Mouse (Mus musculus): ENCODE results near the gene Rps16. TPM values are rescaled to one million over a fixed set of nuclear protein-coding genes. Genes with fewer than 3 reads are reported as not detected.

Rps16 gene
- polyA plus RNA-seq, 1 experiment = 212 TPM

- Histone ChIP-seq H3K27me3 (ENCODE audit: control insufficient read depth) (no peaks in the 10 kb centered on the region), H3K4me1 (ENCODE audit: control insufficient read depth) (peaks cover 38% of the 10 kb centered on the region)
- TF ChIP-seq TAL1 (IDR thresholded peaks at IDR 0.05; ENCODE audit: low read length) = no peak
- TF ChIP-seq GATA1 (IDR thresholded peaks at IDR 0.05; ENCODE audit: low read length) = no peak
Observed at GRCm38 (mm10) chr7:28339213-28339917, 11.1 kb upstream of the Rps16 start.

GRCm38 (mm10) chr7:28341381-28341780 lies 9.1 kb upstream of the Rps16 start:
- H3K9me3 ChIP-seq (ENCODE audit: control insufficient read depth, low read length) = no peaks in the 10 kb centered on the region
- H3K36me3 ChIP-seq (ENCODE audit: control insufficient read depth) = peaks cover 3% of the 10 kb centered on the region
- peaks cover 31% of the 10 kb centered on the region for H3K4me1 ChIP-seq (ENCODE audit: control insufficient read depth)
- no peak for TF ChIP-seq TAL1 (IDR thresholded peaks at IDR 0.05; ENCODE audit: low read length)
- no peak for TF ChIP-seq GATA1 (IDR thresholded peaks at IDR 0.05; ENCODE audit: low read length)
- no peak overlapping the region for H3K4me3 ChIP-seq (replicated peaks)
- H3K27me3 ChIP-seq (ENCODE audit: control insufficient read depth) = no peaks in the 10 kb centered on the region

More at GRCm38 (mm10) chr7:28339213-28339917, 11.1 kb upstream of the Rps16 start:
- Histone ChIP-seq H3K36me3 (ENCODE audit: control insufficient read depth) (peaks cover 21% of the 10 kb centered on the region), H3K4me3 (replicated peaks) (peak overlapping the region; percentile 100), H3K9me3 (ENCODE audit: control insufficient read depth, low read length) (no peaks in the 10 kb centered on the region)

GRCm38 (mm10) chr7:28344637-28345036 lies 5.8 kb upstream of the Rps16 start:
- Histone ChIP-seq H3K27me3 (ENCODE audit: control insufficient read depth) (no peaks in the 10 kb centered on the region), H3K4me3 (replicated peaks) (no peak overlapping the region), H3K9me3 (ENCODE audit: control insufficient read depth, low read length) (no peaks in the 10 kb centered on the region), H3K36me3 (ENCODE audit: control insufficient read depth) (no peaks in the 10 kb centered on the region), H3K4me1 (ENCODE audit: control insufficient read depth) (peaks cover 17% of the 10 kb centered on the region)
- TF ChIP-seq TAL1 (IDR thresholded peaks at IDR 0.05; ENCODE audit: low read length) (no peak), GATA1 (IDR thresholded peaks at IDR 0.05; ENCODE audit: low read length) (no peak)

- peaks cover 37% of the 10 kb centered on the region for H3K4me1 ChIP-seq (ENCODE audit: control insufficient read depth)
Observed at GRCm38 (mm10) chr7:28347746-28348145, 2.7 kb upstream of the Rps16 start.

GRCm38 (mm10) chr7:28348601-28349000 lies 1.9 kb upstream of the Rps16 start:
- no peaks in the 10 kb centered on the region for H3K9me3 ChIP-seq (ENCODE audit: control insufficient read depth, low read length)
- TF ChIP-seq GATA1 (IDR thresholded peaks at IDR 0.05; ENCODE audit: low read length) (no peak), TAL1 (IDR thresholded peaks at IDR 0.05; ENCODE audit: low read length) (no peak)
- H3K27me3 ChIP-seq (ENCODE audit: control insufficient read depth) = no peaks in the 10 kb centered on the region
- H3K36me3 ChIP-seq (ENCODE audit: control insufficient read depth) = peaks cover 22% of the 10 kb centered on the region
- peaks cover 44% of the 10 kb centered on the region for H3K4me1 ChIP-seq (ENCODE audit: control insufficient read depth)
- no peak overlapping the region for H3K4me3 ChIP-seq (replicated peaks)

More at GRCm38 (mm10) chr7:28347746-28348145, 2.7 kb upstream of the Rps16 start:
- Histone ChIP-seq H3K4me3 (replicated peaks) (no peak overlapping the region), H3K9me3 (ENCODE audit: control insufficient read depth, low read length) (no peaks in the 10 kb centered on the region), H3K36me3 (ENCODE audit: control insufficient read depth) (peaks cover 14% of the 10 kb centered on the region), H3K27me3 (ENCODE audit: control insufficient read depth) (no peaks in the 10 kb centered on the region)
- TF ChIP-seq TAL1 (IDR thresholded peaks at IDR 0.05; ENCODE audit: low read length) (no peak), GATA1 (IDR thresholded peaks at IDR 0.05; ENCODE audit: low read length) (no peak)

GRCm38 (mm10) chr7:28351676-28352191 lies 1.3 kb downstream of the Rps16 start:
- no peak for TF ChIP-seq GATA1 (IDR thresholded peaks at IDR 0.05; ENCODE audit: low read length)
- no peak for TF ChIP-seq TAL1 (IDR thresholded peaks at IDR 0.05; ENCODE audit: low read length)
- Histone ChIP-seq H3K4me3 (replicated peaks) (peak overlapping the region; percentile 97), H3K9me3 (ENCODE audit: control insufficient read depth, low read length) (no peaks in the 10 kb centered on the region)

GRCm38 (mm10) chr7:28353267-28353666 lies 2.8 kb downstream of the Rps16 start:
- H3K27me3 ChIP-seq (ENCODE audit: control insufficient read depth) = no peaks in the 10 kb centered on the region
- H3K4me1 ChIP-seq (ENCODE audit: control insufficient read depth) = peaks cover 45% of the 10 kb centered on the region
- no peak for TF ChIP-seq GATA1 (IDR thresholded peaks at IDR 0.05; ENCODE audit: low read length)
- TF ChIP-seq TAL1 (IDR thresholded peaks at IDR 0.05; ENCODE audit: low read length) = no peak
- peaks cover 39% of the 10 kb centered on the region for H3K36me3 ChIP-seq (ENCODE audit: control insufficient read depth)
- H3K9me3 ChIP-seq (ENCODE audit: control insufficient read depth, low read length) = no peaks in the 10 kb centered on the region
- H3K4me3 ChIP-seq (replicated peaks) = no peak overlapping the region

More at GRCm38 (mm10) chr7:28351676-28352191, 1.3 kb downstream of the Rps16 start:
- peaks cover 45% of the 10 kb centered on the region for H3K4me1 ChIP-seq (ENCODE audit: control insufficient read depth)
- peaks cover 39% of the 10 kb centered on the region for H3K36me3 ChIP-seq (ENCODE audit: control insufficient read depth)
- H3K27me3 ChIP-seq (ENCODE audit: control insufficient read depth) = no peaks in the 10 kb centered on the region

GRCm38 (mm10) chr7:28354113-28354581 lies 3.7 kb downstream of the Rps16 start:
- peaks cover 39% of the 10 kb centered on the region for H3K36me3 ChIP-seq (ENCODE audit: control insufficient read depth)
- H3K4me1 ChIP-seq (ENCODE audit: control insufficient read depth) = peaks cover 39% of the 10 kb centered on the region
- no peak for TF ChIP-seq TAL1 (IDR thresholded peaks at IDR 0.05; ENCODE audit: low read length)
- H3K9me3 ChIP-seq (ENCODE audit: control insufficient read depth, low read length) = no peaks in the 10 kb centered on the region
- no peak overlapping the region for H3K4me3 ChIP-seq (replicated peaks)
- H3K27me3 ChIP-seq (ENCODE audit: control insufficient read depth) = no peaks in the 10 kb centered on the region

- Histone ChIP-seq H3K9me3 (ENCODE audit: control insufficient read depth, low read length) (no peaks in the 10 kb centered on the region), H3K4me1 (ENCODE audit: control insufficient read depth) (peaks cover 35% of the 10 kb centered on the region), H3K36me3 (ENCODE audit: control insufficient read depth) (peaks cover 39% of the 10 kb centered on the region), H3K4me3 (replicated peaks) (no peak overlapping the region), H3K27me3 (ENCODE audit: control insufficient read depth) (no peaks in the 10 kb centered on the region)
- TF ChIP-seq TAL1 (IDR thresholded peaks at IDR 0.05; ENCODE audit: low read length) (no peak), GATA1 (IDR thresholded peaks at IDR 0.05; ENCODE audit: low read length) (no peak)
Observed at GRCm38 (mm10) chr7:28354596-28354995, 4.1 kb downstream of the Rps16 start.
